Mouse (Mus musculus) cortical plate, adult 2 months (tissue): Measurements from ENCODE around the gene Adgrf5.

Experiments used
- CTCF ChIP-seq: fragments of 200-500 bp; IDR thresholded peaks from 2 replicates; pipeline ENCODE4 v1.5.1; 2011; ENCODE audit warnings: mild to moderate bottlenecking, control low read depth, low read length; ENCODE audit not compliant: insufficient read depth; ENCODE audit errors: extremely low read depth
- POLR2A ChIP-seq: fragments of 200-500 bp; IDR thresholded peaks from 2 replicates; pipeline ENCODE4 v1.6.1; 2011; ENCODE audit warnings: mild to moderate bottlenecking, low read length, control low read depth; ENCODE audit not compliant: insufficient read depth; ENCODE audit errors: extremely low read depth

- no peak for TF ChIP-seq CTCF
- TF ChIP-seq POLR2A, result no peak
Measured at GRCm38 (mm10) chr17:43395400-43396258, 35.4 kb downstream of the Adgrf5 start.
